Mouse (Mus musculus) heart, postnatal 0 days (tissue): ENCODE results near the gene Map3k12.

Experiments
- CTCF ChIP-seq: IDR thresholded peaks from 2 replicates; pipeline ENCODE4 v1.5.1; 2016; ENCODE audit warnings: antibody characterized with exemption, control low read depth, low read depth
- EP300 ChIP-seq: IDR thresholded peaks from 2 replicates; pipeline ENCODE4 v1.6.1; 2016; ENCODE audit warnings: antibody characterized with exemption, low read depth

DNA sequence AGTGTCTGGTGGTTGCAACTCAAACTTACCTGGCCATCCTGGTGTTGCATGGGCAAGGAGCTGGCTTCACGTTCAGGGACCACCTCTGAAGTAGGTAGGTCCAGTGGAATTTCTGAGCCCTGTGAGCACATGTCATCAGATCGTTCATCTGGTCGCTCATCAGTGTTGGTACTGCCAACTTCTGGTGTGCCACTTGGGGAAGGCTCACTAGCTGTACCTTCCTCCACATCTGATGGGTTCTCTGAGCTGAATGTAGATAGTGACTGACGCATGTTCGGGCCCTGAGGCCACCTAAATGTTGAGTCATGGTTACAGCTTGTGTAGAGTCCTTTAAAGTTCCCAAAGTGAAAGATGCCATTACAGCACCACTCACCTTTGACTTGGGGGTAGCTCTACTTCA is 16.4 kb downstream of the Map3k12 start:
- TF ChIP-seq EP300 (no peak), CTCF (no peak)
